Mouse (Mus musculus): Measurements from ENCODE around the gene Eif5a. TPM values are rescaled to one million over a fixed set of nuclear protein-coding genes. Genes with fewer than 3 reads are reported as not detected.
A peak's percentile ranks its signal among the peaks of the same experiment; 100 is the strongest.
"Not testable (repeated sequence)": the region's sequence is repeated elsewhere in the genome, so short reads cannot be mapped to it uniquely, and the experiment has no call there.

Eif5a gene
- polyA plus RNA-seq, 1 experiment, result 702 TPM

GRCm38 (mm10) chr11:69931769-69932168 is 10.0 kb upstream of the Eif5a start:
- Histone ChIP-seq H3K36me3 (ENCODE audit: control insufficient read depth, insufficient read depth, low read length) (peaks cover 2% of the 10 kb centered on the region; the same call in 1 of the 2 replicates), H3K27ac (ENCODE audit: control insufficient read depth, insufficient read depth, low read depth, low read length) (no peak overlapping the region), H3K4me3 (ENCODE audit: control insufficient read depth, low read depth, low read length) (no peak overlapping the region), H3K4me1 (ENCODE audit: control insufficient read depth, insufficient read depth, low read length) (peaks cover 6% of the 10 kb centered on the region), H3K27me3 (ENCODE audit: control insufficient read depth, insufficient read depth, low read length) (no peaks in the 10 kb centered on the region)
- TF ChIP-seq POLR2A (IDR thresholded peaks at IDR 0.05; ENCODE audit: control insufficient read depth, low read depth, low read length), result no peak
- TF ChIP-seq CTCF (IDR thresholded peaks at IDR 0.05; ENCODE audit: control insufficient read depth, insufficient read depth, insufficient replicate concordance, low read depth, low read length), result no peak

- H3K4me1 ChIP-seq (ENCODE audit: control insufficient read depth, insufficient read depth, low read length), result peaks cover 4% of the 10 kb centered on the region
- TF ChIP-seq POLR2A (IDR thresholded peaks at IDR 0.05; ENCODE audit: control insufficient read depth, low read depth, low read length) (no peak), CTCF (IDR thresholded peaks at IDR 0.05; ENCODE audit: control insufficient read depth, insufficient read depth, insufficient replicate concordance, low read depth, low read length) (no peak)
- H3K27me3 ChIP-seq (ENCODE audit: control insufficient read depth, insufficient read depth, low read length), result no peaks in the 10 kb centered on the region
- no peak overlapping the region for H3K27ac ChIP-seq (ENCODE audit: control insufficient read depth, insufficient read depth, low read depth, low read length)
- no peaks in the 10 kb centered on the region for H3K36me3 ChIP-seq (ENCODE audit: control insufficient read depth, insufficient read depth, low read length)
- no peak overlapping the region for H3K4me3 ChIP-seq (ENCODE audit: control insufficient read depth, low read depth, low read length)
These were observed 9.3 kb upstream of the Eif5a start for GRCm38 (mm10) chr11:69930967-69931537.

DNA sequence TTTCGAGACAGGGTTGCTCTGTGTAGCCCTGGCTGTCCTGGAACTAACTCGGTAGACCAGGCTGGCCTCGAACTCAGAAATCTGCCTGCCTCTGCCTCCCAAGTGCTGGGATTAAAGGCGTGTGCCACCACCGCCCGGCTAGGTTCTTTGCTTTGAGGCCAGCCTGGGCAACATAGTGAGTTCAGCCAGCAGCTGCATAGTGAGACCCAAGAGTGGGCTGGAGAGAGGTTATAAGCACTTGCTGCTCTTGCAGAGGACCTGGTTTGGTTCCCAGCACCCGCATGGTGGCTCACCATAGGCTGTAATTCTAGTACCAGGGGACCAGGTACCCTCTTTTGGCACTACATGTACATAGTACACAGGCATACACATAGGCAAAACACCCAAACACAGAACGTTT is 8.4 kb upstream of the Eif5a start:
- H3K27me3 ChIP-seq (ENCODE audit: control insufficient read depth, insufficient read depth, low read length); H3K4me3 ChIP-seq (ENCODE audit: control insufficient read depth, low read depth, low read length); H3K4me1 ChIP-seq (ENCODE audit: control insufficient read depth, insufficient read depth, low read length); H3K36me3 ChIP-seq (ENCODE audit: control insufficient read depth, insufficient read depth, low read length); H3K27ac ChIP-seq (ENCODE audit: control insufficient read depth, insufficient read depth, low read depth, low read length): not testable (repeated sequence)

DNA sequence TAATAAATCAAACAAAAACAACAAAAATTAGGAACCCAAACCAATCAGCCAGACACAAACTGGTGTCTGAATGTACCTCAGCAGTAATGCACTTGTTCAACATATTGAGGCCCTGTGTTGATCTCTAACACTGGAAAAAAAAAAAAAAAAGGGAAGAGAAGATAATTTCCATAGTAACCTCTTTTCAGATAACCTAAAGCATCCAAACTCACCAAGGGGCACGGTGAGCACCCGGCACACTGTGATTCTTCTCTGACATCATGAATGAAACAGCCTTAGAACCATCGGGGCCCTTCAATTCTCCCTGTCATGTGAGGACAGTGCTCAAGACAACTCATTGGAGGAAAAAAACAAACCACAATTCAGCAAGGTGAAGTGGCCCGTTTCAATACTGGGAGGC is 8.0 kb upstream of the Eif5a start:
- Histone ChIP-seq H3K27me3 (ENCODE audit: control insufficient read depth, insufficient read depth, low read length) (no peaks in the 10 kb centered on the region), H3K27ac (ENCODE audit: control insufficient read depth, insufficient read depth, low read depth, low read length) (no peak overlapping the region), H3K4me3 (ENCODE audit: control insufficient read depth, low read depth, low read length) (no peak overlapping the region), H3K4me1 (ENCODE audit: control insufficient read depth, insufficient read depth, low read length) (peaks cover 4% of the 10 kb centered on the region), H3K36me3 (ENCODE audit: control insufficient read depth, insufficient read depth, low read length) (no peaks in the 10 kb centered on the region)
- no peak for TF ChIP-seq POLR2A (IDR thresholded peaks at IDR 0.05; ENCODE audit: control insufficient read depth, low read depth, low read length)
- TF ChIP-seq CTCF (IDR thresholded peaks at IDR 0.05; ENCODE audit: control insufficient read depth, insufficient read depth, insufficient replicate concordance, low read depth, low read length), result no peak

DNA sequence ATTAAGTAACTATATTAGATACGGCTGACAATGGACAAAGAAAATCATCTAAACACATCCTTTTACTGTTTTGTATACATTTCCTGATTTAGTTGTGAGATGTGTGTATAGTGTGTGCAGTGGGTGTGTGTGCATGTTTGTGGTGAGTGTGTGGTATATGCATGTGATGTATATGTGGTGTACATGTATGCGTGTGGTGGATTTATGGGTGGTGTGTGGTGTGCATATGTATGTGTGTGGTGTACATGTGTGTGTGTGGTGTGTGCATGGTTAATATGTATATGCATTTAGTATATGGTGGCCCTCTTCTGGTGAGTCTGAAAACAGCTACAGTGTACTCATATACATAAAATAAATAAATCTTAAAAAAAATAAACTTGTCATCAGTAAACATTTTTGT is 5.7 kb upstream of the Eif5a start:
- H3K4me1 ChIP-seq (ENCODE audit: control insufficient read depth, insufficient read depth, low read length), result peaks cover 4% of the 10 kb centered on the region
- H3K4me3 ChIP-seq (ENCODE audit: control insufficient read depth, low read depth, low read length), result no peak overlapping the region
- no peaks in the 10 kb centered on the region for H3K36me3 ChIP-seq (ENCODE audit: control insufficient read depth, insufficient read depth, low read length)
- no peaks in the 10 kb centered on the region for H3K27me3 ChIP-seq (ENCODE audit: control insufficient read depth, insufficient read depth, low read length)
- no peak for TF ChIP-seq CTCF (IDR thresholded peaks at IDR 0.05; ENCODE audit: control insufficient read depth, insufficient read depth, insufficient replicate concordance, low read depth, low read length)
- no peak for TF ChIP-seq POLR2A (IDR thresholded peaks at IDR 0.05; ENCODE audit: control insufficient read depth, low read depth, low read length)
- H3K27ac ChIP-seq (ENCODE audit: control insufficient read depth, insufficient read depth, low read depth, low read length), result no peak overlapping the region

DNA sequence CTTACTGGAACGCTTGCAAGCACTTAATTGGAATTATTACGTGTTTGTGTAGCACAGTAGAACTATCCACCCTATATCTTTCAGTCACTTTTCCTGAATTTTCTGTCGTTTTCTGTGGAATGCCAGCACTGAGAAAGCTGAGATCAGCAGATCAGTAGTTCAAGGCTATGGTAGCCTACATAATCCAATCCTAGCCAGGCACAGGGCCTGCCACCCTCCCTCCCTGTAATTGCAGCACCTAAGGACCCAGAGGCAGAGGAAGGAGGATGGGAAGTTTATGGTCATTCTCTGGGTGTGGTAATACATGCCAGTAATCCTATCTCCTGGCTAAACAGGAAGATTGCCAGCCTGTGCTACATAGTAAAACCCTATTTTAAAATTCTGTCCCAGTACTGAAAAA is 1.0 kb upstream of the Eif5a start:
- TF ChIP-seq POLR2A (IDR thresholded peaks at IDR 0.05; ENCODE audit: control insufficient read depth, low read depth, low read length) (no peak), CTCF (IDR thresholded peaks at IDR 0.05; ENCODE audit: control insufficient read depth, insufficient read depth, insufficient replicate concordance, low read depth, low read length) (no peak)
- Histone ChIP-seq H3K4me1 (ENCODE audit: control insufficient read depth, insufficient read depth, low read length) (peaks cover 11% of the 10 kb centered on the region), H3K4me3 (ENCODE audit: control insufficient read depth, low read depth, low read length) (peak overlapping the region; percentile 64; the same call in 1 of the 2 replicates), H3K27me3 (ENCODE audit: control insufficient read depth, insufficient read depth, low read length) (no peaks in the 10 kb centered on the region), H3K36me3 (ENCODE audit: control insufficient read depth, insufficient read depth, low read length) (peaks cover 7% of the 10 kb centered on the region), H3K27ac (ENCODE audit: control insufficient read depth, insufficient read depth, low read depth, low read length) (peak overlapping the region; percentile 96)

DNA sequence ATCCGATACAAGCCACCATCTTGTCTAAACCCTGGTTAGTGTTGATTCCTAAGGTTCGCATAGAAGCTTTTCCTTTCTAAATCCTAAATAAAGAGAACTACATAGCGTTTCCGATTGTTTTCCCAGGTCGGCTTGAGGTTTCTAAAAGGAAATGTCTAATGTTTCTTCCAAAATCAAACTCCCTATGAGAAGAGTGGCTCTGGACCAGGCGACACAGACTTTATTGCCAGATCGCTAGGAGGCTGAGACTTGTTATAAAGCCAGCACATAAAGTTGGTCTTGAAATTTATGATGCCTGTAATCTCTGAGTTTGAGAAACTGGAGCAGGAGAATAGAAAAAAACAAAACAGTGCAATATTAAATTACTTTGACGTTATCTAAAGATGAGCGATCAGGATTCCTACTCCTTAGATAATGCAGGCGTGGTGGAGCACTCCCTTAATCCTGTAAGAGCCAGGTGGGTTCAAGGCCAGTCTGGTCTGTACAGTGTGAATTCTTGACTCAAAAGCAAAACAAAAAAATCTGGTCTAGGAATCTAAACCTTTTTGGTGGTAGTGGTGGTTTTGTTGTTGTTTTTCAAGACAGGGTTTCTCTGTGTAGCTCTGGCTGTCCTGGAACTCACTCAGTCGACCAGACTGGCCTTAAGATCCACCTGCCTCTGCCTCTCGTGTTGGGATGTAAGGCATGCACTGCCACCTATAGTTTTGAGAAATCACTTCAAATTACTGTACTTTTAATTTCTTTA is 426 bp upstream of the Eif5a start:
- H3K27ac ChIP-seq (ENCODE audit: control insufficient read depth, insufficient read depth, low read depth, low read length), result peak overlapping the region; percentile 96
- H3K36me3 ChIP-seq (ENCODE audit: control insufficient read depth, insufficient read depth, low read length), result peaks cover 7% of the 10 kb centered on the region
- no peaks in the 10 kb centered on the region for H3K27me3 ChIP-seq (ENCODE audit: control insufficient read depth, insufficient read depth, low read length)
- H3K4me3 ChIP-seq (ENCODE audit: control insufficient read depth, low read depth, low read length), result peak overlapping the region; percentile 88
- TF ChIP-seq POLR2A (IDR thresholded peaks at IDR 0.05; ENCODE audit: control insufficient read depth, low read depth, low read length) (no peak), CTCF (IDR thresholded peaks at IDR 0.05; ENCODE audit: control insufficient read depth, insufficient read depth, insufficient replicate concordance, low read depth, low read length) (no peak)
- peaks cover 11% of the 10 kb centered on the region for H3K4me1 ChIP-seq (ENCODE audit: control insufficient read depth, insufficient read depth, low read length)

Measured in testis, adult 2 months (tissue).